Mouse (Mus musculus) E14TG2a.4 (cell line): ENCODE data around the gene Tns3.

Experiments
- H3K27me3 ChIP-seq: 2 replicates; pipeline ENCODE4 v1.6.1; 2014; ENCODE audit warnings: low read length, control low read depth; ENCODE audit not compliant: insufficient read depth
- H3K36me3 ChIP-seq: 2 replicates; pipeline ENCODE4 v1.6.1; 2014; ENCODE audit warnings: low read length, control low read depth; ENCODE audit not compliant: insufficient read depth
- H3K4me1 ChIP-seq: replicated peaks from 2 replicates; pipeline ENCODE4 v1.6.1; 2014; ENCODE audit warnings: low read depth, low read length, control low read depth
- H3K4me3 ChIP-seq: replicated peaks from 2 replicates; pipeline ENCODE4 v1.5.1; 2014; ENCODE audit warnings: mild to moderate bottlenecking, low read length
- H3K9me3 ChIP-seq: 2 replicates; pipeline ENCODE4 v1.6.1; 2014; ENCODE audit warnings: low read length, control low read depth
- CTCF ChIP-seq: conservative IDR thresholded peaks from 2 replicates; pipeline ENCODE4 v1.5.1; 2014; ENCODE audit warnings: low read length
- NANOG ChIP-seq: IDR thresholded peaks from 2 replicates; pipeline ENCODE4 v1.6.1; 2014; ENCODE audit warnings: borderline replicate concordance, low read length, mixed read lengths
- POU5F1 ChIP-seq: IDR thresholded peaks from 2 replicates; pipeline ENCODE4 v1.6.1; 2014; ENCODE audit warnings: low read length, borderline replicate concordance

The Tns3 gene

GRCm38 (mm10) chr11:8481962-8482361, 182.4 kb downstream of the Tns3 start:
- H3K4me1 ChIP-seq = peaks cover 72% of the 10 kb centered on the region
- peaks cover 98% of the 10 kb centered on the region for H3K36me3 ChIP-seq
- H3K27me3 ChIP-seq = no peaks in the 10 kb centered on the region
- no peaks in the 10 kb centered on the region for H3K9me3 ChIP-seq
- no peak overlapping the region for H3K4me3 ChIP-seq
- no peak for TF ChIP-seq POU5F1
- no peak for TF ChIP-seq NANOG
- no peak for TF ChIP-seq CTCF

- Histone ChIP-seq H3K4me3 (no peak overlapping the region), H3K27me3 (no peaks in the 10 kb centered on the region)
- TF ChIP-seq NANOG (no peak), CTCF (no peak), POU5F1 (no peak)
Observed at GRCm38 (mm10) chr11:8481529-8481928, 182.8 kb downstream of the Tns3 start.

GRCm38 (mm10) chr11:8479858-8480257, 184.5 kb downstream of the Tns3 start:
- Histone ChIP-seq H3K4me3 (no peak overlapping the region), H3K4me1 (peaks cover 56% of the 10 kb centered on the region)
- TF ChIP-seq POU5F1 = no peak
- no peak for TF ChIP-seq CTCF
- no peak for TF ChIP-seq NANOG

More at GRCm38 (mm10) chr11:8481529-8481928, 182.8 kb downstream of the Tns3 start:
- Histone ChIP-seq H3K4me1 (peaks cover 71% of the 10 kb centered on the region), H3K36me3 (peaks cover 98% of the 10 kb centered on the region), H3K9me3 (no peaks in the 10 kb centered on the region)

DNA sequence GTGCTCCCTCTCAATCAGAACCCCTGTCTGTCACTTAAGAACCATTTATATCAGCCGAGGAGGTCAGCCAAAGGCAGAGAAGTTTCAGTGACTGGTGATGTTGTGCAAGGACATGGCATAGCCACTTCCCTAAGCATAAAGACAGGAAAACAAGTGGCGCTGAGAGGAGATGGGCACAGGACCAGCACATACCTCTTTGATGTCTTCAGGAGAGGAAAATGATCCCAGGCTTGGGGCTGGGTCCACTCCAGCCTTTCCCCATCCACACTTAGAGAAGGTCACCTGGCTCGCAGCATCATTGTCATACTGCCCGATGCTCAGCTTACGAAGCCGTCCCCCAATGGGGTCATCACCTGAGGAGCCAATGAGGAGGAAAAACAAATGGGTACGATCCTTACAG, 185.0 kb downstream of the Tns3 start:
- Histone ChIP-seq H3K9me3 (no peaks in the 10 kb centered on the region), H3K36me3 (peaks cover 83% of the 10 kb centered on the region), H3K4me3 (no peak overlapping the region), H3K4me1 (peaks cover 53% of the 10 kb centered on the region), H3K27me3 (no peaks in the 10 kb centered on the region)
- TF ChIP-seq NANOG (no peak), POU5F1 (no peak), CTCF (no peak)

More at GRCm38 (mm10) chr11:8479858-8480257, 184.5 kb downstream of the Tns3 start:
- Histone ChIP-seq H3K27me3 (no peaks in the 10 kb centered on the region), H3K36me3 (peaks cover 85% of the 10 kb centered on the region), H3K9me3 (no peaks in the 10 kb centered on the region)

- Histone ChIP-seq H3K9me3 (no peaks in the 10 kb centered on the region), H3K4me1 (peaks cover 59% of the 10 kb centered on the region), H3K27me3 (no peaks in the 10 kb centered on the region), H3K4me3 (no peak overlapping the region), H3K36me3 (peaks cover 68% of the 10 kb centered on the region)
- TF ChIP-seq POU5F1 = no peak
- no peak for TF ChIP-seq CTCF
- TF ChIP-seq NANOG = no peak
Observed at GRCm38 (mm10) chr11:8473616-8474015, 190.7 kb downstream of the Tns3 start.

- Histone ChIP-seq H3K4me1 (peaks cover 63% of the 10 kb centered on the region), H3K9me3 (no peaks in the 10 kb centered on the region), H3K4me3 (no peak overlapping the region), H3K36me3 (peaks cover 66% of the 10 kb centered on the region), H3K27me3 (no peaks in the 10 kb centered on the region)
- TF ChIP-seq CTCF (no peak), POU5F1 (no peak), NANOG (no peak)
Observed at GRCm38 (mm10) chr11:8472439-8472838, 191.9 kb downstream of the Tns3 start.

DNA sequence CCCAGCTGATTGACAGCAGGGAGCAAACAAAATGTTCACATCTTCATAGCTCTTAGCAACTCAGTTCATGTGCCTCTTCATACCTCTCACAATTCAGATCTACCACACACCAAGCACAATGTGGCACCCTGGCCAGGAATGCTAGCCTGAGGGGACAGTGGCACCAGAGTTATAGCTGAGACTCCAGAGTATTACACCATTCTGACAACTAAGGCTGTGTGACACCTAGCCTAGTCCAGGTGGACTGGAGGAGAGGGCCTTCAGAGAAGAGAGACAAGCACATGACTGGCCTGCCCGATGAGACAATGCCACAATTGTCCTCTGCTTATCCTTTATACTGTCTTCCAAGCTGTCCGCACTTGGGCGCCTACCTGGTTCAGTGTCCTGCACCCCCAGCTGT, 192.8 kb downstream of the Tns3 start:
- H3K4me3 ChIP-seq = no peak overlapping the region
- H3K9me3 ChIP-seq = no peaks in the 10 kb centered on the region
- no peak for TF ChIP-seq NANOG
- no peak for TF ChIP-seq CTCF
- no peak for TF ChIP-seq POU5F1
- peaks cover 69% of the 10 kb centered on the region for H3K4me1 ChIP-seq
- H3K27me3 ChIP-seq = no peaks in the 10 kb centered on the region
- peaks cover 66% of the 10 kb centered on the region for H3K36me3 ChIP-seq

DNA sequence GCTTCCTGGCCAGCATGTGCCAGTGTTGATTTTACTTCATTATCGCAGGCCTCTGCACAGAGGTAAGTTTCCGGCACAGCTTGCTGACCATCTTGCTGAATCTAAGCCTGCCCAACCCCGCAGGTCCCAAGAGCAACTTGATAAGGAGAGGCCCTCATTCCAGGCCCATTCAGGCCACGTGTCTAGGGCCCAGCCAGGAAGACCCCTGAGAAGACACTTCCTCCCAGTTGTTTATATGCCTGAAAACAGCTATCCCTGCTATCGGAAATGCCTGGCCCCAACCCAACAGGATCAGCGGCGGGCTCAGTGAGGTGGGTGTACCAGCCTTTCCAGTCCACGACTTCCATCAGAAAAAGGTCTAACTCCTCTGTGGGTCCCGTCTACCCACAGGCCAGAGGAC, 194.8 kb downstream of the Tns3 start:
- peaks cover 73% of the 10 kb centered on the region for H3K36me3 ChIP-seq
- no peaks in the 10 kb centered on the region for H3K27me3 ChIP-seq
- no peaks in the 10 kb centered on the region for H3K9me3 ChIP-seq
- no peak for TF ChIP-seq CTCF
- no peak for TF ChIP-seq POU5F1
- no peak for TF ChIP-seq NANOG
- H3K4me1 ChIP-seq = peaks cover 77% of the 10 kb centered on the region
- H3K4me3 ChIP-seq = peak overlapping the region; percentile 11; the same call in 1 of the 2 replicates

- Histone ChIP-seq H3K4me3 (peak overlapping the region; percentile 73), H3K36me3 (peaks cover 75% of the 10 kb centered on the region), H3K9me3 (no peaks in the 10 kb centered on the region), H3K4me1 (peaks cover 83% of the 10 kb centered on the region), H3K27me3 (no peaks in the 10 kb centered on the region)
- no peak for TF ChIP-seq NANOG
- no peak for TF ChIP-seq POU5F1
- TF ChIP-seq CTCF = no peak
Observed at GRCm38 (mm10) chr11:8468161-8469091, 195.9 kb downstream of the Tns3 start.
